Mouse (Mus musculus): ENCODE measurements around the gene Gm20388. TPM values are rescaled to one million over a fixed set of nuclear protein-coding genes. Genes with fewer than 3 reads are reported as not detected.
A peak's percentile ranks its signal among the peaks of the same experiment; 100 is the strongest.

Gm20388 gene
- polyA plus RNA-seq, 1 experiment: 10.6 TPM

DNA sequence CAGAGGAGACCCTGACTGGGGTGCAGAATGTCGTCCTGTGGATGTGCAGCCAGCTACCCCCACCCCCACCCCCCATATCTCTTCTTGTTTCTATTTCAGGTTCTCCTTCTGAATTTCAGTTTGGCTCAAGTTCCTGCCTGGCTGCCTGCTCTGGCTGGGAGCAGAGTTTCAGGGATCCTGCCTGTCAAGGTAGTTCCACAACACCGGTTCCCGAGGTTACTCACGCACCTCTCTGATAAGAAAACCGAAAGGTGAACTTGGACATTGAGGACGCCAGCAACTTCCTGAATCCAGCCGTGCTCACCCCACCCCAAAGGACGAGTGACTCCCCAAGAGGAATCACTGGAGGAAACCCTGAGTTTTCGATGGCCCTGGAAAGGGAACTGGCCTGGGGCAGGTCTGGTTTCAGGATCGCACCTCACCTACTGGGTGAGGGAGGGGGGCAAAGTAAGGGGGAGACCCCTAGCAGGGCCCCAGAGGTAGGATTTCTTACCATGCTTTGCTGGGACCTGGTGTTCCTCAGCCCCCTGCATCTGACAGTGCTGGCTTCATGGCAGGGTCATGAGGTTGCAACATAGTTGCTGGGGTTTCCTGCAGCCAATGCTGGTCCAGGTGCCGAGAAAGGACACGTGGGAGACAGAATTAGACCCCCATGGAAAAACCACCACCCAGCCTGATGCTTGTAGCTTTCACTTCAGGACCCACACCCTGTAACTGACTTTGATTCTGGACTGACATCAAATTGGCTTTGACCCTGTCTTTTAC, 858.0 kb downstream of the Gm20388 start:
- 8% methylated on average over 12 of the region's 12 CpGs for WGBS
- TF ChIP-seq CTCF (IDR thresholded peaks at IDR 0.05; ENCODE audit: control insufficient read depth, insufficient read depth, low read length) (no peak), POLR2A (IDR thresholded peaks at IDR 0.05; ENCODE audit: borderline replicate concordance, control insufficient read depth, low read depth, low read length) (no peak)
- H3K4me3 ChIP-seq (replicated peaks; ENCODE audit: control insufficient read depth, low read depth, low read length): no peak overlapping the region
- H3K27ac ChIP-seq (ENCODE audit: control insufficient read depth, insufficient read depth, low read depth, low read length, poor library complexity): no peak overlapping the region
- peaks cover 10% of the 10 kb centered on the region for H3K4me1 ChIP-seq (ENCODE audit: control insufficient read depth, insufficient read depth, low read length)

DNA sequence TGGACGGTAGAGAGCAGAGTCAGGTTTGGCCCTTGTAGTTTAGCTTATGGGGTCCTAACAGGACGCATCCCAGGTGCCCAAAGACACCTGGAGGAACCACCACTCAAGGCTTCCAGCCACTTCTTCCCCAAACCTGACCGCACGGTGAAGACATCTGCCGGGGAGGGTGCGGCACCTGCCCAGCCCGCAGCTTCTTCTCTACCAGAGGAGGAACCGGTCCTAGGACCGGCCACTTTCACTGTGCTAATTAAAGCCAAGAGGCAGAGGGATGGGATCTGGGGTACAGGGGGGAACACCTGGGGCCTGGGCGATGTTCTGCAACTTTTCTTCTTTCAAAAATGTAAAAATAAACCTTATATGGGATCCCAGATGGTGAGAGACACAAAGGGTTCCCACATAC, 866.5 kb downstream of the Gm20388 start:
- Histone ChIP-seq H3K27ac (ENCODE audit: control insufficient read depth, insufficient read depth, low read depth, low read length, poor library complexity) (no peak overlapping the region), H3K4me1 (ENCODE audit: control insufficient read depth, insufficient read depth, low read length) (no peaks in the 10 kb centered on the region), H3K4me3 (replicated peaks; ENCODE audit: control insufficient read depth, low read depth, low read length) (no peak overlapping the region)
- 60% methylated on average over 10 of the region's 10 CpGs for WGBS
- TF ChIP-seq CTCF (IDR thresholded peaks at IDR 0.05; ENCODE audit: control insufficient read depth, insufficient read depth, low read length) (no peak), POLR2A (IDR thresholded peaks at IDR 0.05; ENCODE audit: borderline replicate concordance, control insufficient read depth, low read depth, low read length) (no peak)

DNA sequence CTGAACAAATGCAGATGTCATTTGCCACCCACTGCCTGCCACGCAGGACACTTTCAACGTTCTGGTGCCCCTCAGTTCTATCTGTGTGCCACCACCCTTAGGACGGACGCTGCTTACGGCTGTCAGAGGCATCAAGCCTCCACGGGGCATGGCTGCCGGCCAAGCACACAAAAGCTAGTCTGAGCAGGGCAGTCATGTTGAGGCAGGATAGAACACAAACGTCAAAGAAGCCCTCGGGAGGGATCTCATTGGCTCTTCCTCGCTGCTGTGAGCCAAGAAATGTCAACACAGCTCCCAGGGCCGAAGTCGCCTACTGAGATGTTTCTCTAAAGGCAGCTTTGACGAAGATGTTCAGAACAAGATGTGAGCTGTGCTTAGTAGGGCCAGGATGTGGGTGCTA, 867.1 kb downstream of the Gm20388 start:
- H3K4me1 ChIP-seq (ENCODE audit: control insufficient read depth, insufficient read depth, low read length): no peaks in the 10 kb centered on the region
- H3K27ac ChIP-seq (ENCODE audit: control insufficient read depth, insufficient read depth, low read depth, low read length, poor library complexity): no peak overlapping the region
- TF ChIP-seq POLR2A (IDR thresholded peaks at IDR 0.05; ENCODE audit: borderline replicate concordance, control insufficient read depth, low read depth, low read length): no peak
- TF ChIP-seq CTCF (IDR thresholded peaks at IDR 0.05; ENCODE audit: control insufficient read depth, insufficient read depth, low read length): no peak
- H3K4me3 ChIP-seq (replicated peaks; ENCODE audit: control insufficient read depth, low read depth, low read length): no peak overlapping the region
- whole genome bisulfite sequencing: 80% methylated on average over 13 of the region's 13 CpGs

DNA sequence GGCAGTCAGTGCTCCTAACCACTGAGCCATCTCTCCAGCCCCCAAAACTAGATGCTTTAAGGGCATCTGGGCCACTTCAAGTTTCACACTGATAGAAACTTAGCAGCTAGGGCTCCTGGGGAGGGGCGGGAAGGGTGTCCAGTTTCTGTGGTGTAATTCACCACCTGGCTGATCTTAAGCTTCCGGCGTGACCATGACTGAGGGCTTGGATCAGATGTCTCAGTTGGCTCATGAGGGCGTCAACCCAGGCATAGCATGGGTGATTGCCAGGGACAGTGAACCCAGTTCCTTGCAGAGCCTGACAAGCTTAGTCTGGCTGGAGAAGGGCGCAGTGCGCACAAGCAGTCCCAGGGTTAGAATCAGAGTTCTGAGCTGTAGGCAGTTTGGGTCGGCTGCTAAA, 868.5 kb downstream of the Gm20388 start:
- 79% methylated on average over 7 of the region's 7 CpGs for WGBS
- Histone ChIP-seq H3K4me3 (replicated peaks; ENCODE audit: control insufficient read depth, low read depth, low read length) (no peak overlapping the region), H3K4me1 (ENCODE audit: control insufficient read depth, insufficient read depth, low read length) (no peaks in the 10 kb centered on the region; the same call in 1 of the 2 replicates), H3K27ac (ENCODE audit: control insufficient read depth, insufficient read depth, low read depth, low read length, poor library complexity) (no peak overlapping the region)
- no peak for TF ChIP-seq CTCF (IDR thresholded peaks at IDR 0.05; ENCODE audit: control insufficient read depth, insufficient read depth, low read length)
- TF ChIP-seq POLR2A (IDR thresholded peaks at IDR 0.05; ENCODE audit: borderline replicate concordance, control insufficient read depth, low read depth, low read length): no peak

DNA sequence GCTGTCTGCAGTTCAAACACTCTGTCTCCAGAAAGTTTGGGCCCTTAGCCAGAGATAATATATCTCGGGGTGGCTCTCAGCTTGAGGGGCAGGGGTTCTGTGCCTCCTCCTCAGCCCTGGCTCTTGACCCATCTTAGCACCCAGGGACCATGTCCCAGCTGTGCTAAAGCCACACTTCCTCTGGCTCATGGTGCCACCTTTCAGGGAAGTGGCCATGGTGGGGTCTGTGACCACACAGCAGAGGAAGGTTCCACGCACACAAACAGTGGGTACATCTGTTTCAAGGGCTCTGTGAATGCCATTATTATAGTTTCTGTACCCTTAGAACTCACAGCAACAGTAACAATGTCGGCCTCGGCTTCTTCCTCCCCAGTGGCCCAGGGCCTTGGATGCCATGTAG, 873.1 kb downstream of the Gm20388 start:
- Histone ChIP-seq H3K4me1 (ENCODE audit: control insufficient read depth, insufficient read depth, low read length) (peaks cover 3% of the 10 kb centered on the region; the same call in 1 of the 2 replicates), H3K27ac (ENCODE audit: control insufficient read depth, insufficient read depth, low read depth, low read length, poor library complexity) (peak overlapping the region; percentile 41; the same call in 1 of the 2 replicates), H3K4me3 (replicated peaks; ENCODE audit: control insufficient read depth, low read depth, low read length) (no peak overlapping the region)
- whole genome bisulfite sequencing: 42% methylated on average over 4 of the region's 4 CpGs
- no peak for TF ChIP-seq CTCF (IDR thresholded peaks at IDR 0.05; ENCODE audit: control insufficient read depth, insufficient read depth, low read length)
- TF ChIP-seq POLR2A (IDR thresholded peaks at IDR 0.05; ENCODE audit: borderline replicate concordance, control insufficient read depth, low read depth, low read length): no peak

DNA sequence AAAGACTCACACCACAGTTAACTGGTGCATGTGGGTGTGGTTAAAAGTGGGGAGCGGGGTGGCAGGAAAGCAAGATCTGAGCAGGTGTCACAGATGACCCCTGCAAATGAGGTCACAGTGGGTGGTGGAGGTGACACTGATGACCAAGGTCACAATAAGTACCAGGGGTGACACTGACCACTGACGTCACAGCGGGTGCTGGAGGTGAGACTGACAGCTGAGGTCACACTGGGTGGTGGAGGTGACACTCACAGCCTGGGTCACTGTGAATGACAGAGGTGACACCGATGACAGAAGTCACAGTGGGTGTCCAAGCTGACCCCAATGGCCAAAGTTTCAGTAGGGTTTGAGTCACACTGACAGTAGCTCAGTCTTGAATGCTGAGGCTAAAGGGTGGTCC, 876.1 kb downstream of the Gm20388 start:
- Histone ChIP-seq H3K27ac (ENCODE audit: control insufficient read depth, insufficient read depth, low read depth, low read length, poor library complexity) (no peak overlapping the region; the same call in 1 of the 2 replicates), H3K4me3 (replicated peaks; ENCODE audit: control insufficient read depth, low read depth, low read length) (no peak overlapping the region), H3K4me1 (ENCODE audit: control insufficient read depth, insufficient read depth, low read length) (peaks cover 3% of the 10 kb centered on the region; the same call in 1 of the 2 replicates)
- TF ChIP-seq CTCF (IDR thresholded peaks at IDR 0.05; ENCODE audit: control insufficient read depth, insufficient read depth, low read length) (no peak), POLR2A (IDR thresholded peaks at IDR 0.05; ENCODE audit: borderline replicate concordance, control insufficient read depth, low read depth, low read length) (no peak)
- WGBS: 72% methylated on average over 4 of the region's 4 CpGs

DNA sequence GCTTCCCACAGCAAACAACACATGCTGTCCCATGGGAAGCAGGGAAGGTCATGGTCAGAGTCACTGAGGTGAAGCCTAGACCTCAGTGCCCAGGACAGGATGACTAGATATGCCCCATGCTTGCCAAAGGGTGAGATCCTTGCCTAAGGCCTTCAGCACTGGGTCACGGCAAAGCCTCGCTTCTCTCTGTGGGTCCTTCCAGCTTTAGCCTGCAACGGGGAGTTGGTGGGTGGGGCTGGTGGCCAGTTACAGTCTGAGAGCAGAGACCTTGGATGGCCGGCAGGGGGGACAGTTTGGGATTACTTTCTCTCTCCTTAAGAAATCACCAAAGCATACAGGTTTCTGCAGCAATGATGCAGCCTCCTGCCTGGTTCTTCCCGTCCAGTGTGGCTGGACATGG, 877.0 kb downstream of the Gm20388 start:
- WGBS: 66% methylated on average over 5 of the region's 5 CpGs
- no peak overlapping the region for H3K4me3 ChIP-seq (replicated peaks; ENCODE audit: control insufficient read depth, low read depth, low read length)
- H3K27ac ChIP-seq (ENCODE audit: control insufficient read depth, insufficient read depth, low read depth, low read length, poor library complexity): no peak overlapping the region
- peaks cover 6% of the 10 kb centered on the region for H3K4me1 ChIP-seq (ENCODE audit: control insufficient read depth, insufficient read depth, low read length)
- TF ChIP-seq POLR2A (IDR thresholded peaks at IDR 0.05; ENCODE audit: borderline replicate concordance, control insufficient read depth, low read depth, low read length) (no peak), CTCF (IDR thresholded peaks at IDR 0.05; ENCODE audit: control insufficient read depth, insufficient read depth, low read length) (no peak)

DNA sequence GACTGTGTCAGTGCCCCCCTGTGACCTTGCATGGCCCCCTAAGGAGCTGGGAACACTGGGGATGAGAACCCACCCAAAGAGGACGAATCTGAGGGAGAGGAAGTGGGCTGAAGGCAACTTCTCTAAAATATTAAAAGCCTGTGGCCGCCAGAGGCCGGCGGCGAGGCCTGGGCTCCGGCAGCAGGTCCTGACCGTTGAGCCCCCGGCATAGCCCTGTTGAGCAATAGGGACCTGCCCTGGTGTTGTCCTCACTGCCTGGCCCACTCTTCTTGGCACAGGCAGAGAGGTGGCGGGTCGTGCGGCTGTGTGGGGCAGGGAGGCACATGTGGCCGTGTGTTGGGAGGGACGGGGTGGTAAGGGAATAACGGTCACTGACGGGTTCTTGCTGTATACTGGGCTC, 882.1 kb downstream of the Gm20388 start:
- TF ChIP-seq POLR2A (IDR thresholded peaks at IDR 0.05; ENCODE audit: borderline replicate concordance, control insufficient read depth, low read depth, low read length) (peak; percentile 36; the same call in 1 of the 2 replicates), CTCF (IDR thresholded peaks at IDR 0.05; ENCODE audit: control insufficient read depth, insufficient read depth, low read length) (no peak)
- 8% methylated on average over 15 of the region's 15 CpGs for WGBS
- peak overlapping the region; percentile 56 for H3K27ac ChIP-seq (ENCODE audit: control insufficient read depth, insufficient read depth, low read depth, low read length, poor library complexity)
- peaks cover 7% of the 10 kb centered on the region for H3K4me1 ChIP-seq (ENCODE audit: control insufficient read depth, insufficient read depth, low read length)
- H3K4me3 ChIP-seq (replicated peaks; ENCODE audit: control insufficient read depth, low read depth, low read length): no peak overlapping the region

All from bone marrow, adult 2 months (tissue).